Mouse (Mus musculus): ENCODE results near the gene Tbpl1.

The Tbpl1 gene

GRCm38 (mm10) chr10:22731272-22732093, at the start of gene Tbpl1:
Gene Tbpl1, minus strand, starts transcription at chr10:22731938.
- DNase-seq (ENCODE audit: low read depth) = peak; percentile 91

GRCm38 (mm10) chr10:22781466-22781865, 49.7 kb upstream of the Tbpl1 start:
- no peak for DNase-seq (ENCODE audit: low read depth)

GRCm38 (mm10) chr10:22777939-22778338, 46.2 kb upstream of the Tbpl1 start:
- no peak for DNase-seq (ENCODE audit: low read depth)

- no peak for DNase-seq (ENCODE audit: low read depth)
Observed at GRCm38 (mm10) chr10:22776007-22776698, 44.4 kb upstream of the Tbpl1 start.

GRCm38 (mm10) chr10:22775456-22775855, 43.7 kb upstream of the Tbpl1 start:
- no peak for DNase-seq (ENCODE audit: low read depth)

- DNase-seq (ENCODE audit: low read depth) = no peak
Observed at GRCm38 (mm10) chr10:22774626-22775025, 42.9 kb upstream of the Tbpl1 start.

GRCm38 (mm10) chr10:22754240-22754639, 22.5 kb upstream of the Tbpl1 start:
- DNase-seq (ENCODE audit: low read depth) = no peak

GRCm38 (mm10) chr10:22751175-22751682, 19.5 kb upstream of the Tbpl1 start:
- no peak for DNase-seq (ENCODE audit: low read depth)

- DNase-seq (ENCODE audit: low read depth) = no peak
Observed at GRCm38 (mm10) chr10:22746334-22747322, 14.9 kb upstream of the Tbpl1 start.

- no peak for DNase-seq (ENCODE audit: low read depth)
Observed at GRCm38 (mm10) chr10:22745922-22746321, 14.2 kb upstream of the Tbpl1 start.

GRCm38 (mm10) chr10:22732181-22732580, 443 bp upstream of the Tbpl1 start:
- DNase-seq (ENCODE audit: low read depth) = no peak

- DNase-seq (ENCODE audit: low read depth) = no peak
Observed at GRCm38 (mm10) chr10:22730992-22731271, 806 bp downstream of the Tbpl1 start.

GRCm38 (mm10) chr10:22730266-22730991, 1.3 kb downstream of the Tbpl1 start:
- DNase-seq (ENCODE audit: low read depth) = no peak

GRCm38 (mm10) chr10:22728257-22728656, 3.5 kb downstream of the Tbpl1 start:
- no peak for DNase-seq (ENCODE audit: low read depth)

- no peak for DNase-seq (ENCODE audit: low read depth)
Observed at GRCm38 (mm10) chr10:22726295-22726694, 5.4 kb downstream of the Tbpl1 start.

GRCm38 (mm10) chr10:22725166-22725565, 6.6 kb downstream of the Tbpl1 start:
- DNase-seq (ENCODE audit: low read depth) = no peak

- no peak for DNase-seq (ENCODE audit: low read depth)
Observed at GRCm38 (mm10) chr10:22720781-22721529, 10.8 kb downstream of the Tbpl1 start.

GRCm38 (mm10) chr10:22718475-22718874, 13.3 kb downstream of the Tbpl1 start:
- no peak for DNase-seq (ENCODE audit: low read depth)

GRCm38 (mm10) chr10:22714520-22714919, 17.2 kb downstream of the Tbpl1 start:
- no peak for DNase-seq (ENCODE audit: low read depth)

- DNase-seq (ENCODE audit: low read depth) = no peak
Observed at GRCm38 (mm10) chr10:22712955-22713354, 18.8 kb downstream of the Tbpl1 start.

Data from fibroblast of lung, adult 2 months (primary cell).